Mouse (Mus musculus) cerebellum, postnatal 36 days (tissue): ENCODE measurements around the gene Ptprm.

Experiments used
- DNase-seq, 2 experiments: peaks; one replicate each; pipeline ENCODE4 v3.0.0; 2021 to 2022; ENCODE audit warnings: mixed read lengths in 2 of 2

Ptprm gene

DNA sequence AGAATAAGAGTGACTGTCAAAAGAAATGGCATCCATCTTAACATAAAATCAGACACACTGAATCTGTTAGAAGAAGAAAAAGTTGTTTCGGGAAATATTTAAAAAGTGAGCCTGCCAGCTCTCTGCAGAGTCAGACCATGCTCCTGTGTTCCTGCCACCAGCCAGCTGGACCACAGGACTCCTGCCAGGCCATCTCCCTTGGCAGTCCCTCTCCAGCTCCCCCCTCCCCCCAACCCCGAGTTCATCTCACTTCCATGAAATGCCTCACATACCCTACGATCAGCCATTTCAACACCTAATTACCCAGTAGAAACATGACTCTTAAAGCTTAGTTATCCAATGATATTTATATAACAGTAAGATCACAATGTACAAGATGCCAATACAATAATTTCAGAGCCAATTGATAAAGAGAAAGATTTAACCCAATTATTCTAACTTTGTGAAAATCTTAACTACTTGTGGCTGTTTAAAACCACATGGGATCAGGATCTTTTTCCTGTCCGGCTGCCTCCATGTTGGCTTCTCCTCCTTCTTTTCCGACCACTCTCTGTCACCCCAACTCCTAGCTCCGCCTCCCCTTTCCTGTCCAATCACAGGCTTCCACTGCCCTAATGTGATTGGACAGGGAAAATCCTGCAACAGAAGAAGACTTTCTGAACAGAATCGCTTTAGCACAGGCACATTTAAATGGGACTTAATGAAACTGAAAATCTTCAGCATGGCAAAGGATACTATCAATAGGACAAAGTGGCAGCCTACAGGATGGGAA lies 716.1 kb downstream of the Ptprm start:
- no peak for DNase-seq

DNA sequence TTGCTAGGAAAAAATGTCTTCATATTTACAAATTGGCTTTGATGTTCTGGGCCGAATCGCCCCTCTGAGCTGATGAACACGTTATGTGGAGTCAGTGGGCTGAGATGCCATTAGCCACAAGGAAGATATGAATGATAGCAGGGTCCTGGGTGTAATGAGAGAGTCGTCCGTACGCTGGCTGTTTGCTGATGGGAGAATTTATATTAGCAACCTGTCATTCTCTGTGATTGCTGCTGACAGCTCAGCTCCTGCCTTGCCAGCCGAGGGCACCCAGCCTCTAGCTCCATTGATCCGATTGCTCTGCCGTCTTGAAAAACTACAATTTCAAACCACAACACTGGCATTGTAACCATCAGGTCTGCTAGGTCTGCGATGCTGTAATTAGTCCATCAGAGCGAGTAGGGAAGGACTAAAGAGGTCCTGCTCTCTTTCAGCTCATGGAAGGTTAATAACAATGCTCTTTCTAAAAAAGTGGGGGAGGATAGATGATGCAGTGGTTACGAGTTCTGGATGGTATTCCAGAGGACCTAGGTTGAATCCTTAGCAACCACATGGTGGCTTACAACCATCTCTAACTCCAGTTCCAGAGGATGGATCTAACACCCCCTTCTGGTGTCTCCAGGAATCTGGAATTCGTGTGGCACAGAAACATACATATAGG lies 734.1 kb downstream of the Ptprm start:
- no peak for DNase-seq

- DNase-seq = no peak
These were observed 734.9 kb downstream of the Ptprm start for GRCm38 (mm10) chr17:66619255-66619826.
